Mouse (Mus musculus): ENCODE results near the gene Apobec4.

DNA sequence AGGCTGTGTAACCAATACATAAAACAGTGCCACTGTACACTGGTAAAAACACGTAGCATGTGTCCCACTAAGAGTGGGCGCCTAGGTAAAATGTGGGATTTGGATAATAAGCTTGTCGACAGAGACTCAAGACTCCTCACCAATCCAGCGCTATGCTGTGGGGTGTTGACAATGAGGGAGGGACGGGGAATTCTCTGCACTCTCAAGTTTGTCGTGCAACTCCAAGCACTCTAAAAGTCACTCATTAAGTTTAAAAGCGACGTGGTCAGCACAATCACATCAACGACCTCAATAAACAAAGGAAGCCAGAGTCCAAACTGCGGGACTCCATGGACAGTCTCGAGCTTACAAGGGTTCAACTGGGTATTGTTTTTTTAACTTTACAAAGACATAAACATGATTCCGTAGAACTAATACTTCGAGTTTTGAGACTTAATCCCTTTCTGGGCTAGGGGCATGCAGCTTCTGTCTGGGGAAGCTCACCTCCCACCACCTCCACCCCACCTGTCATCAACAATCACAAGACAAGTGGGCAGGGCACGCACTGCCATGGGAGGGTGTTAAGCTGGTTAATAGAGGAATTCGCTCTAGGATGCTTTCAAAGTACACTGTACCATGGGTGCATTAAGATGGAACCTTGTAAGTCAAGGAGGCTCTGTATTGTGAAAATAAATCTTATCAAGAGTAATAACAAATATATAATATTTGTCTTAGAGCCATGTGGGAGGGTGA, 7.1 kb upstream of the Apobec4 start:
- TF ChIP-seq CTCF (conservative IDR thresholded peaks at IDR 0.05; ENCODE audit: low read length) (no peak), NANOG (IDR thresholded peaks at IDR 0.05; ENCODE audit: borderline replicate concordance, low read length) (no peak), POU5F1 (IDR thresholded peaks at IDR 0.05; ENCODE audit: borderline replicate concordance, low read length) (no peak)

Data from E14TG2a.4 (cell line).